Mouse (Mus musculus) testis, adult 2 months (tissue): Measurements from ENCODE around the gene Taar2. TPM values are rescaled to one million over a fixed set of nuclear protein-coding genes. Genes with fewer than 3 reads are reported as not detected.

Experiments
- H3K27ac ChIP-seq: fragments of 200-500 bp; 2 replicates; pipeline ENCODE4 v1.5.1; 2012; ENCODE audit warnings: low read depth, low read length; ENCODE audit not compliant: control insufficient read depth, insufficient read depth
- H3K27me3 ChIP-seq: fragments of 200-500 bp; 2 replicates; pipeline ENCODE4 v1.6.1; 2012; ENCODE audit warnings: mild to moderate bottlenecking, low read length, moderate library complexity; ENCODE audit not compliant: control insufficient read depth, insufficient read depth
- H3K36me3 ChIP-seq: fragments of 200-500 bp; 2 replicates; pipeline ENCODE4 v1.6.1; 2012; ENCODE audit warnings: mild to moderate bottlenecking, low read length; ENCODE audit not compliant: control insufficient read depth, insufficient read depth
- H3K4me1 ChIP-seq: fragments of 200-500 bp; 2 replicates; pipeline ENCODE4 v1.6.1; 2012; ENCODE audit warnings: low read length; ENCODE audit not compliant: control insufficient read depth, insufficient read depth
- H3K4me3 ChIP-seq: fragments of 200-500 bp; 2 replicates; pipeline ENCODE4 v1.5.1; 2012; ENCODE audit warnings: low read depth, mild to moderate bottlenecking, low read length, moderate library complexity, mixed read lengths; ENCODE audit not compliant: control insufficient read depth
- CTCF ChIP-seq: fragments of 200-500 bp; IDR thresholded peaks from 2 replicates; pipeline ENCODE4 v1.5.1; 2012; ENCODE audit warnings: low read depth, mild to moderate bottlenecking, inconsistent platforms, low read length, moderate library complexity; ENCODE audit not compliant: control insufficient read depth, insufficient read depth, insufficient replicate concordance
- POLR2A ChIP-seq: fragments of 200-500 bp; IDR thresholded peaks from 2 replicates; pipeline ENCODE4 v1.6.1; 2012; ENCODE audit warnings: low read depth, mild to moderate bottlenecking, inconsistent platforms, low read length, moderate library complexity; ENCODE audit not compliant: control insufficient read depth
- polyA plus RNA-seq: library from polyadenylated mRNA; depleted of rRNA; stranded (reverse); fragments of >200 nt; gene quantifications from 2 replicates; pipeline ENCODE4 v1.2.3, GENCODE M21; 2012

Gene Taar2
- polyA plus RNA-seq, 1 experiment: not detected

GRCm38 (mm10) chr10:23960444-23960915, 22.1 kb downstream of the Taar2 start, which contains the start of gene Taar4:
Gene Taar4 (plus strand): TSS chr10:23960494.
- TF ChIP-seq CTCF (no peak), POLR2A (no peak)

GRCm38 (mm10) chr10:23963444-23963843, 25.1 kb downstream of the Taar2 start:
- no peaks in the 10 kb centered on the region for H3K27me3 ChIP-seq

More at GRCm38 (mm10) chr10:23960444-23960915, 22.1 kb downstream of the Taar2 start, which contains the start of gene Taar4:
- H3K27me3 ChIP-seq: no peaks in the 10 kb centered on the region
- no peak within 1 kb of the TSS for H3K27ac ChIP-seq
- H3K4me3 ChIP-seq: no peak within 1 kb of the TSS
- no peaks in the 10 kb centered on the region for H3K4me1 ChIP-seq
- no peaks in the 10 kb centered on the region for H3K36me3 ChIP-seq

GRCm38 (mm10) chr10:23964921-23965610, 26.7 kb downstream of the Taar2 start:
- Histone ChIP-seq H3K4me3 (no peak overlapping the region), H3K27me3 (no peaks in the 10 kb centered on the region), H3K27ac (no peak overlapping the region), H3K4me1 (no peaks in the 10 kb centered on the region), H3K36me3 (no peaks in the 10 kb centered on the region)
- TF ChIP-seq POLR2A: no peak
- no peak for TF ChIP-seq CTCF

More at GRCm38 (mm10) chr10:23963444-23963843, 25.1 kb downstream of the Taar2 start:
- no peak overlapping the region for H3K27ac ChIP-seq
- no peaks in the 10 kb centered on the region for H3K4me1 ChIP-seq
- TF ChIP-seq POLR2A (no peak), CTCF (no peak)
- H3K36me3 ChIP-seq: no peaks in the 10 kb centered on the region
- no peak overlapping the region for H3K4me3 ChIP-seq

- H3K27ac ChIP-seq: no peak within 1 kb of the TSS
- no peaks in the 10 kb centered on the region for H3K36me3 ChIP-seq
- no peaks in the 10 kb centered on the region for H3K27me3 ChIP-seq
- TF ChIP-seq CTCF: no peak
- no peak for TF ChIP-seq POLR2A
- no peak within 1 kb of the TSS for H3K4me3 ChIP-seq
- no peaks in the 10 kb centered on the region for H3K4me1 ChIP-seq
These were observed 32.3 kb downstream of the Taar2 start, which contains the start of gene Taar5 for GRCm38 (mm10) chr10:23970656-23971165. Gene Taar5 (plus strand): TSS chr10:23970706.

DNA sequence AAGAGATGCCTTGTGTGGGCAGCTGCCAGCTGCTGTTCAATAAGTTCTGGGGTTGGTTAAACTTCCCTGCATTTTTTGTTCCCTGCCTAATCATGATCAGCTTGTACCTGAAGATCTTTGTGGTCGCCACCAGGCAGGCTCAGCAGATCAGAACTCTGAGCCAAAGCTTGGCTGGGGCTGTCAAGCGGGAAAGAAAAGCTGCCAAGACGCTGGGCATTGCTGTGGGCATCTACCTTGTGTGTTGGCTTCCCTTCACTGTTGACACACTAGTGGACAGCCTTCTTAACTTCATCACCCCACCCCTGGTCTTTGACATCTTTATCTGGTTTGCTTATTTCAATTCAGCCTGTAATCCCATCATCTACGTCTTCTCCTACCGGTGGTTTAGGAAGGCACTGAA, 32.9 kb downstream of the Taar2 start:
- H3K27ac ChIP-seq: no peak overlapping the region
- no peaks in the 10 kb centered on the region for H3K27me3 ChIP-seq
- no peaks in the 10 kb centered on the region for H3K4me1 ChIP-seq
- H3K4me3 ChIP-seq: no peak overlapping the region
- TF ChIP-seq CTCF: no peak
- TF ChIP-seq POLR2A: no peak
- H3K36me3 ChIP-seq: no peaks in the 10 kb centered on the region

- no peak overlapping the region for H3K4me3 ChIP-seq
- H3K27me3 ChIP-seq: no peaks in the 10 kb centered on the region
- no peaks in the 10 kb centered on the region for H3K36me3 ChIP-seq
- no peak overlapping the region for H3K27ac ChIP-seq
- no peaks in the 10 kb centered on the region for H3K4me1 ChIP-seq
- TF ChIP-seq POLR2A (no peak), CTCF (no peak)
These were observed 39.6 kb downstream of the Taar2 start for GRCm38 (mm10) chr10:23977958-23978357.

- H3K36me3 ChIP-seq: no peaks in the 10 kb centered on the region
- H3K4me1 ChIP-seq: no peaks in the 10 kb centered on the region
- no peaks in the 10 kb centered on the region for H3K27me3 ChIP-seq
- TF ChIP-seq CTCF: peak; percentile 68; the same call in 1 of the 2 replicates
- TF ChIP-seq POLR2A: no peak
- H3K27ac ChIP-seq: no peak overlapping the region
- no peak overlapping the region for H3K4me3 ChIP-seq
These were observed 40.7 kb downstream of the Taar2 start for GRCm38 (mm10) chr10:23978901-23979705.
